Mouse (Mus musculus) A20 (cell line): ENCODE results near the gene Zfp512b.

Experiments used
- DNase-seq: peaks from one replicate; pipeline ENCODE4 v3.0.0-alpha.2; 2011; ENCODE audit warnings: low read depth, low spot score

The Zfp512b gene

DNA sequence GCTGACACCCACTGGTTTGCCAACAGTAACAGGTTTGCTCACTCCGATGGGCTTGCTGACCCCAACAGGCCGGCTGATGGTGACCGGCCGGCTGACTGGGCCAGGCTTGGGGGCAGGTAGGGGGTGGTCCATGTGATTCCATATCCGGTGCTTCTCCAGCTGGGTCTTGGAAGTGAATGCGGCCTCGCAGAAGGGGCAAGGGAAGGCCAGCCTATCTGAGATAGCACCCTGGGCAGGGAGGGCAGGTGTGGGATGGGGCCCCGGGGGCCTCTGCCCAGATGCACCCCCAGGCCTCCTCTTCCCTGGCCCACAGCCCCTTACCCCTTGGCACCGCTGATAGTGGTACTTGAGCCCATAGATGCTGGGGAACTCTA is 2.9 kb downstream of the Zfp512b start:
- no peak for DNase-seq

DNA sequence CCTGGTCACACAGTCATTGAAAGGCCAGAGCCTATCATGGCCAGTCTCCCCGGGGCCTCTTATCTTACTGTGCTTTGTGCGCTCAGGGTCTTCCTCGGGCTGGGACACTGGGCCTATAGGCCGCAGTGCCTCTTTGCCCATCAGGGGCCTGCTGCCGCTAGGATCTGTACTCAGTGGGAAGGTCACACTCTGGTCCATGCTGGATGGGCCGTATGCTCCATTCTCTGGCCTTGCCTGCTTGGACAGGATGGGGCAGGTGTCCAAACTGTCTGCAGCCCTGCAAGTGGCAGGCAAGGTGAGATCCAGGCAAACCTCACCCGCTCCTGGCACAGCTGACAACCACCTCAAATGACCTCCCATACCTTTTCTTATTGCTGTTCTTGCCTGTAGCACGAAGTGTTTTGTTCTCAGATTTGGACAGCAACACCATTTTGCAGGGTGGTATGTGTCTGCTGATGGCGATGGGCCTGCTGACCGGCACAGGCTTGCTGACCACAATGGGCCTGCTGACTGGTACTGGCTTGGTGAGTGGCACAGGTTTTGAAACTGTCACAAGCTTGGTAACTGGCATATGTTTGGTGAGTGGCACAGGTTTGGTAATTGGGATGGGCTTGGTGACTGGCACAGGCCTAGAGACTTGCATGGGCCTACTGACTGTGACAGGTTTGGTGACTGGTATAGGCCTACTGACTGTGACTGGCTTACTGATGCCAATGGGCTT is 3.4 kb downstream of the Zfp512b start:
- no peak for DNase-seq

DNA sequence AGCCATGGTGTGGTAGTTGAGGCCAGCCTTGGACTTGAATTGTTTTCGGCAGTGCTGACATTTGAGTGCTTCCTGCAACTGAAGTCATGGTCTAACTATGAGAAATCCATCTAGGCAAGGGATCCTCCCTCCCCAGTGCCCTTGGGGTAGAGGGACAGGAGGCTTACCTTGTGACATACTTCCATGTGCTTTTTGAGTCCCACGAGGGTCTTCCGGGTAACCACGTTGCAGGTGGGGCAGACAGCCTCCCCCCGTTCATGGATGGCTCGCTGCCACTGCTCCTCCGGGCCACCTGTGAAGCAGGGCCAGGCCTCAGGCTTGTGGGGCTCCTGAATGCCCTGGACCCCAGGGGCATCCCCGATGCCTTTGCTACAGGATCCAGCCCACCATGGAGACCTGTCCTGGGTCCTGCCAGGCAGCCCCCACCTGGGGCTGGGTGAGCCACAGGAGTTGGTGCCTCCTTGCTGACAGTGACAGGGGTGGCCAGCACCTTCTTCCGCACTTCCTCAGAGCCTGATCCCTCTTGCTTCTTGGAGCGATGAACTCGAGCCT is 4.3 kb downstream of the Zfp512b start:
- DNase-seq = no peak

DNA sequence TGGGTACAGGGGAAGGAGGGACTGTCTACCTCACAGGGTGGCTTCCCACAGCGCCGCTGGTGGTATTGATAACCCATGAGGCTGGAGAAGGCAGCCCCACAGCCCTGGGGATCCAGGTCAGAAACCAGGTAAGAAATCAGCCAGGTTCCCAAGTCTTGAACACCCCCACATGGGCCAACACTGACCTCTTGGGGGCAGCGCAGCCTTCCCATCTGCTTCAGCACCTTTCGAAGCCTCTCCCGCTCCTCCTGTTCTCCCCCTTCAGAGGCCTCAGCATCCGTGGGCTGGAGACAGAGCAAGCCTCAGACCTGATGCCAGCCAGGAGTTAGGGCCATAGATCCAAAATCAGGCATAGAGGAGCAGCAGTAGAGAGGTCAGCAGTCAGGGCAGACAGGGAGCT is 4.8 kb downstream of the Zfp512b start:
- no peak for DNase-seq

DNA sequence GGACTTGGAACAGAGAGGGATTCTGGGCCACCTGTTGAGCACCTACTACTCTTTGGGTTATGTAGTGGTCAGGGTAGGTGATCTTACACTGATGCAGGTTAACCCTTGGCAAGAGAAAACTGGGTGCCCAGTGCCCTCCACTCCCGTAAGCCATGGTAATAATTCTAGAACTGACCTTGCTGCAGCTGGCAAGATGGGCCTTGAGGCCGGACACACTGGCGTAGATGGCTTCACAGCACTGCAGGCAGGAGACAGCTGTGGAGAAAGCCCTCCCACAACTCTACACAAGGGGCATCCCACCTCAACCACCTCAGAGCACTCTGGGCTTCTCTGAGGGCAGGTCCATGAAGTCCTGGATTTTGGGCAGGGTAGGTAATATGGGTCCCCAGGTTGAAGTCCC is 6.5 kb downstream of the Zfp512b start:
- no peak for DNase-seq

DNA sequence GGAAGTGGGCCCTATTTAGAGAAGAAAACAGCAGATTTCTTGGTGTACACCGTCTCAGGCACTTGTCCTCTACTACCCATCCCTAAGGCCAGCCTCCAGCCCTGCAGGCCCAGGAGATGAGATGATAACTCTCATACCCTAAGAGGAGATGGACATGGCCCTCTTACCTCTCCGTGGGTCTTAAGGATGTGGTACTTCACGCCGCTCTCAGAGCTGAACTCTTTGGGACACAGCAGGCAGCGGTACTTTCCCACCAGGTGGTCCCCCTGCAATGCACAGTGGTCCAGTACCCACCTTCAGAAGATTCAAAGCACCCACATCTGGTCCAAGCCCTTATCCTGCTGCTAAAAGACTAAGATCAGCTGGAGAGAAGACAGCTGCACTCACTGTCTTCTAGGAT is 7.1 kb downstream of the Zfp512b start:
- no peak for DNase-seq

DNA sequence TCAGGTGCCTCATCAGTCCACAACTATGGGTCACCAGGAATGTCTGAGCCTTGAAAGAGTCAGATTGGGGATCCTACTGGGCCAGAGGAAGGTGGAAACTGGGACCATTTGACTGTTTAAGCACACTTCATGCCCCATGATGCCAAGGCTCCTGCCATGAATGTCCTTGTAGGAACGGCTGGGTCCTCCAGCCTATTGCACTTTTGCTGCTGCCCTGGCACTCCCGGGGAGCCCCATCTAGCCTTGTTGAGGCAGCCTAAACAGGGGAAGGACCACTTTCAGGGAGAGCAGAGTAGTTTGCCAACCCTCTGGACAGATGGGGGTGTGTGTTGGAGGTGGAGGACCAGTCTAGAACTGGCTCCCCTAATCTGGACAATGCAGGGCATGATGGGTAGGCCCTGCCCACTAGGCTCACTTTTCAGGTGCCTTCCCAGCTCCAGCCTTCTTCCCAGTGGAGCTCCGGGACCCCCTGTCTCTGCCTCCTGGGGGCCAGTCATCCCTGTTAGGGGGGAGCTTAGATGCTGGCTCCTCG is 8.1 kb downstream of the Zfp512b start, which contains the start of gene Uckl1:
Gene Uckl1, minus strand, starts transcription at position 482 of the 532 bp plus-strand sequence.
- DNase-seq = no peak

DNA sequence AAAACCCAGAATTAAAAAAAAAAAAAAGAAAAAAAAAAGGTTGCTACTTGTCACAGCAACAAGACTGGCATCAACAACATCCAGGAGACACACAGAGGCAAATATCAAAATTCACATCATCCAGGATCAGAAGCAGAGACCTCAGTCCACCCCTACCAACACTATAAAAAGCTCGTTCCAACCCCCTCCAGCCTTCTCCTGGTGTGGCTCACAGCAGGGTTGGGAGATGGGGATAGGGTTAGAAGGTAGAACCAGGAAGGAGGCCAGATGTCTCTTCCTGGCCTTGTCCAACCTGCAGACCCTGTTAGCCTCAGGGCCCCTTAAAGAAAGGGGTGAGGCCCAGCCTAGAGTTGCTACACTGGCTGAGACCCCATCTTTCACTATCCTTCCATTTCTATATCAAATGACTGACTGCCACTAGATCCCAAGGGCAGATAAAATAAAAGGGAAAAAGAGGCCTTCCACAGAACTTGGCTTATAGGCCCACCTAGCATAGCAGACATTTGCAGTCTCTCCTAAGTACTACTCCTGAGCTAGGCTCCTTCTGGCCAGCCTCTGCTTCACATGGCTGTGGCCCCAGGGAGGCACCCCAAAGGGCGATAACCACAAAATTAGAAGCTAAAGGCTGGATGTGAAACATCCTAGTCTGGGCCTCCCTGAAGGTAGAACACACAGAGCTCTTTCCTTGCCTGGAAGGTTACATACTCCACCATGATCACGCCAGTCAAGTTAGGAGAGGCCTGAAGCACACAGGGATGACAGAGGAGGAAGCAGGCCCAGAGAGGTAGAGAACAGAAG is 8.9 kb downstream of the Zfp512b start:
- no peak for DNase-seq

DNA sequence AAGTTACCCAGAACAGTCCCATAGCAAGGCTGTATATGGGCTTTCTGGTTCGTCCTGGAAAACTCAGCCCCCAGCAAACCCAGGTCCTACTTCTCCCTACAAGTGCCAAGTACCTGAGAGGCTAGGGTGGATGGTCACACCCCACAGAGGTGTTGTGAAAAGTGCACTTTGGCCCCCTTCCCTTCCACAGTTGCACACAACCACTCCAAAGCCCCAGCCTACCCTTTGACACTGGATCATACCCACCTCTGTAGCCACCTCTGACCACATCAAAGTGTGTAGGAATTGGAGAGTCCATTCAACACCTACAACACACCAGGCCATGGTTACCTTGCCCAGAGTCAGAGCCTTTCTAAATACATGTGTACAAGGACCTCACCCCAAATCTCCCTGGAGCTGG is 9.7 kb downstream of the Zfp512b start:
- DNase-seq = no peak

DNA sequence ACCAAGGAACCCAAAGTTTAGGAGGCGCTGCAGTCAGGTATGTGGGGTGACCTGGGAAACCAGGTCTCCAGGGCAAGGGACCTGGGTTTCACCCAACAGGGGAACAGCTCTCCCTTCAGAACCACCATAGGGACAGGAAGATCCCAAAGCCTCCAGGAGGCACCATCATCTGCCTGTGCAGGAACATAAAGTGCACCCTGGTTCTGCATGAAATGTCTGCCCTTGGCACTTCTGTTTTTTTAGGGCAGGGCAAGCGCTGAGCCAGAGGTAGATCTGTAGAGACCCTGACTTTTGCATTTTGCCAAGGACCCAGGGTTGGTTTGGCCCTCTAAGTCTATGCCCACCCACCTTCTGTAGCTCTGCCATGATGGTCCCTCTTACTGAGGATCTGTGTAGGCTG is 10.2 kb downstream of the Zfp512b start:
- DNase-seq = no peak

DNA sequence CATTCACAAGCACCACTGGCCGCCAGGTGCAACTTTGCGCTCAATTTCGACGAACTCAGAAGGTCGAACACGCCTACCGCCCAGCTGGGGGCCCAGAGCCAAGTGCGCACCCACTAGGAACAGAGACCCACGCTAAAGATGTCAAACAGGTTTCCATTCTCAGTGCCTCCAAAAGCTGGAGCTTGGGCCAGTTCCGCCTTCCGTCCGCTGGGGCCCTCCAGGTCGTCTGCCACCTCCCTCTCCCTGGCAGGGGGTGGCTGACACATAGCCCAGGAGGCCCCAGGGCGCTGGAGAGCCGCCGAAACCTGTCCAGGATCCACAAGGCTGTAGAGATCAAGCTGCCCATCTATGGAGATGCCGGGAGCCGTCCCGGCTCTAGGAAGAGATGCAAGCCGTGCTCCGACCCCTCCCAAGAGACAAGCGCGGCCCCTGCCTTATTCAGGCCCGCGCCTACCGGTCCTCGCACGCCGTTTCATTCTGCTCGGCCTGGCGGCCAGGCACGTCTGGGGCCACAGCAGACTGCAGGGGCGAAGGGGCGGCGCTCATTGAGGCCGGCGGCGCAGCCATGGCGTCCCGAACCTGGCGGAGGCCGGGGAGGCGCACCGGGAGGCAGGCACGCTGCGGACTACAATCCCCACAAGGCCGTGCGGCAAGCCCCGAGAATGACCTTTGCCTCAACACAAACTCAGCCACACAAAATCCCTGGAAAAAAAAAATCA is 11.0 kb downstream of the Zfp512b start:
- peak; percentile 84 for DNase-seq

DNA sequence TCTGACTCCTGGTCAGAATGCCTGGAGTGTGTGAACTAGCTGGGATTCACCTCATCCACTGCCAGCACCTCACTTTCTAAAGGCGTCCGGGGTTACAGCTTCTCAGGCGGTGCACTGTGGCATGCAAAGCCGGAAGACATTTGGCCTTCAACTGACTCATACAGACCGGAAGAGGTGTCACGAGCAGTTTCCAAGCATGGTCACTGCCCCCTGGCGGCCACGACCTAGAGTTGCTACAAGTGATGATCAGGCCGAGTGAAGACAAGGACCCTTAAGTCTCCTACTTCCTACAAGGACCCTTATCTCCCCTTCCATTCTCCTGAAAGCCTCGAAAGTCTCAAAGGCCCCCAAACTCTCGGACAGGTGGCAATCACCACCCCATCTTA is 11.6 kb downstream of the Zfp512b start:
- DNase-seq = peak; percentile 95

DNA sequence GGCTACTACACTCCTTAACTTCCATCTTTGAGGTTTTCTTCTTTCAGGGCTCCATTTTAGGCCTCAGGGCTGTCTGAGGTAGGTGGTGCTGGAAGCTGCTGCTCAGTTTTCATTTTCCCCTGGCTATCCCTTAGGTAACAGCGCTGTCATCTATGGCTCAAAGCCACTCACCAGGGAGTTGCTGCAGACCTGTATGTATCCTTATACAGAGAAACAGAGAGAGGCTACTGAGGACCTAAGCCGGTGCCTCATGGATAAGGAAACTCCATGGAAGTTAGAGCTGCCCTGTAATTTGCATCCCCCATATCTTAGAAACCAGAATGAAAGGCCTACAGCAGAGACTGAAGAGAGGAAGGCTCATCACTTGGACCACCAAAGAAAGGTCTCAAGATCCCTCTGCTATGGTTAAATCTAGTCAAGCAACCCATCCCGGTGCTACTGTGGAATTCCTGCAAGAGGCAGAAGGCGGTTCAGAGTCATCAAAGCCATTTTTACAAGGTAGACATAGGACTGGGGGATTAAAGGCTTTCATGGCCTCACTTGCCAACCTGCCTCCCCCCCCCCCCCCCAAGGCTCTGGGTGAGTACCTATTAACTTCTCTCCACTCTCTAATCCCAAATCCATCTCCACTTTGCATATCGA is 12.4 kb downstream of the Zfp512b start:
- no peak for DNase-seq

DNA sequence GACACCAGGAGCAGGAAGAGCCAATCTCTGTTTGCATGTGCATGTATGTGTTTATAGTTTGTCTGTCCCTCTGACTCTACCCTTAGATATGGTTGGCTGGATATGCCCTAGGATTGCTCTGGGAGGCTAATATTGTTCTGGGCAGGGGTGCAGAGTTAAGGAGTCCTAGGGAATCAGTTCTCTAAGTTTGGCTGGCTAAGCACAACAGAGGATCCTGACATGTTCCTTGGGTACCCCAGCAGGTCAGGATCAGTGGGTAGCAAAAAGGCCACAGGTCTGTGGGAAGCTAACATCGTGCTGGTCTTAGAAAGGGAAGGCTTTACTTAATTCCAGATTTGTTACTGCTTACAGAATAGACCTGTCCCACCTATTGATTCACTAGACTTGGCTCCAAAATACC is 12.9 kb downstream of the Zfp512b start:
- DNase-seq = no peak

DNA sequence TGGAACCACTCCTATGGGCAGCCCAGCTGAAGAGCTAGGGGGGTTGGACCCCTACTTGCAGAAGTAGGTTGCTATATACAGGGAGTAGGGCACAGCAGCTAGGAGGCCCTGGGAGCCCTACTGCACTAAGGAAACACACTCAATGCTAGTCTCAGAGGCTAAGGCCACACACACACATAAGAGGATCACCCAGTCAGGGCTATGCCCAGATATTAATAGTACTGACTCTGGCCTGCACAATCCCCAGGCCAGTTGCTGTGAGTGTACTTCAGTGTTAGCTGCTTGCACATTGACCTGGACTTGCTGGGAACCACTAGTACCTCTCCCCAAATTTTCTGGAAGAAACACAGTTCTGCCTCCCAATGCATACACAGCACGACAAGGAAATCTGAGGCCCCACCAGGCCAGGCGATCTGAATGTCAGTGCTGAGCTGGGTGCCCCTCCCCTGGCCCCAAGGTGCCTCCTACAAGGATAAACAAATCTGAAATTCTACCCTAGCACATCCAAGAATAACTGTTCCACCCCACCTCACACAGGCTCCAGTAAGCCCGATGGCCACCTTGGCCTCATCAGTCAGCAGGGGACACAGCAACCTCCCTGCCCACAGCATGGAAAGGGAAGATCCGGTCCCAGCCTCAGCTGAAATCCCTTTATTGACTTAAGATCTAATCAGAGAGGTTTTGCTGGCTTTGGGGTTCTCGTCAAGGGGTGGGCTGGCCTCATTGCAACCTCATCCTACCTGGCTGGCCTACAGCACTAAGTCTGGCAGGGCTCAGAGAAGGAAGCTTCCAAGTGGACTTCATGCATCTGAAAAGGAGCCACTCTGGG is 13.6 kb downstream of the Zfp512b start:
- DNase-seq = no peak

DNA sequence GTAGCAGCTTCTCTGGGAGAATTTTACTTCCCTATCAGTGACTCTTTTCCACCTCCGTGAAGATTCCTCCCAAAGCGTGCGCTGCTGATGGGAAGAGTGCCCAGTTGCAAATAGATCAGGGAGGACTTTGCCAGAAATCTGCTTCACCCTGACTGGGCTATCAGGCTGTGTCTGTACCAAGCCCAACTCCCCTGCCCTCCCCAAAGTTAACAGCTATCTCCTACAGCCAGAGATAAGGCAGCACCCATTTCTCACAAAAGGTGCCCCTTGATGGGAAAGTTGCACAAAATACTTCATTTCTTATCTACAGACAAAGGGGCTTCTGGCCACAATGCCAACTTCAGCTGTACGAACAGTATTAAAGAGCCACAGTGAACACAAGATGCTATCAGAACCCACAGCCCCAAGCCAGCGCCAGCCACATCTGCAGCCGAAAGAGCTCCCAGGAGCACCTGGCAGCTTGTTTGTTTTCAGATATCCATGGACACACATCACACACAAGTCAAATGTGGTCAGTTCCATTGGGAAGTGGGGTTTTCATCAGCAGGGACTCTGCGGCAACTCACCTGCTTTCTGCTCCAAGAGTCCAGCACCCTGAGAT is 14.5 kb downstream of the Zfp512b start:
- no peak for DNase-seq

DNA sequence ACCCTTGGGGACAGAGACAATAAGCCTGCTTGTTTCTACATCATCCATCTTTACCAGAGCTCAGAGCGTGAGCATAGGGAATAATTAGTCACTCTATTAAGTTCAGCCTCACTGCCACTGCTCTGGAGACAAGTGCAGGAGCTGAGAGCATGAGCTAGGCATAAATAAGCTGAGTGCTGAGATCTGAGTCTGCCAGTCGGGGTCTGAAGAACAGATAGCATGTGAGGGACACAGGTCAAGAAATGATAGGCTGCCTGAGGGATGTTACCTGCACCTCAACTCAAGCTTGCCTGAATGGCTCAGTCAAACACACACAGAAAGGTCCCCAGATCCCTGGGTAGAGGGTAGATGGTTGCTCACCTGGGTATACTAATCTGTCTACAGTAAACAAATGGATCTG is 15.5 kb downstream of the Zfp512b start:
- no peak for DNase-seq

DNA sequence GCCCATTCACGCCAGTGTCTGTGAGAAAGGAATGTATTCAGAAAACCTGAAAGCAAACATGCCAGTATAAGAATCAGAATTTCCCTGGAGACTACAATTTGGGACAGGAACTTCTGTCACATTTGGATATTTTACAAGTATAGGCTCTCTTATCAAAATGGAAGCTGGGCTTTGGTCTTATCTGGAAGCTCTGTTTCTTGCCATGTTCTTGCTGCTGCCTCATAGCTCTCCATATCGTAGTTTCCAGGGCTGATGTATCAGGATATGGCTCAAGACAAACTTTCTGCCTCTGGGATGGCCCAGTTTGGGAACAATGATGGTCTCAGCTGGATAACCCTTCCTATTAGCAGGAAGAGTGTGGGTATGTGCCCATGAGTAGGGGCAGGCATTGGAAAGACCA is 16.0 kb downstream of the Zfp512b start:
- DNase-seq = no peak

DNA sequence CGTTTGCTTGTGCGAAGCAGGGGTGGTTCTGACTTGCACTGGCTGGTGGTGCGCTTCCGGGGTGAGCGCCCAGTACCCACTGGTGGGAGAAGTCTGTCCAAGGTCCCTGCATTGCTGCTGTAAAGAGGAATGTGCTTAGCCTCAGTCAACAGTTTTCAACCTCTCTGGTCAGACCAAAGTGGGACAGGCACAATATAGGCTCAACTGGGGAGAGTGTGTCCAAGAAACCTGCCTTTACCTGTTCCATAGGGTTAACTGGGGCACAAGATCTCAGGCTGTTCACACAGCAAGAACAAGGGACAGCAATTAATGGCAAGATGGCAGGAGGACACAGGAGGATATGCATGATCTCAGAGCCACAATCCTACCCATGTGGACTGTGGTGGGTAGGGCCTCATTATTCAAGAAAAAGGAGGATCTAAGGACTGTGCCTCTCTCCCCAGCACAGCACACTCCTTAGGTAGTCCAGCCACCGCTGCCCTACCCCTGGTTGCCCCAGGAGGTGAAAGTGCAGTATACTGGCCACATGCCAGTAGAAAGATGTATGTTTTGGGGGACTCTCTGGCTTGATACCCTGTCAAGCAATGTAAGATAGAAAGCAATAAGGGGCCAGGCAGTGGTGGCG is 17.6 kb downstream of the Zfp512b start:
- no peak for DNase-seq

DNA sequence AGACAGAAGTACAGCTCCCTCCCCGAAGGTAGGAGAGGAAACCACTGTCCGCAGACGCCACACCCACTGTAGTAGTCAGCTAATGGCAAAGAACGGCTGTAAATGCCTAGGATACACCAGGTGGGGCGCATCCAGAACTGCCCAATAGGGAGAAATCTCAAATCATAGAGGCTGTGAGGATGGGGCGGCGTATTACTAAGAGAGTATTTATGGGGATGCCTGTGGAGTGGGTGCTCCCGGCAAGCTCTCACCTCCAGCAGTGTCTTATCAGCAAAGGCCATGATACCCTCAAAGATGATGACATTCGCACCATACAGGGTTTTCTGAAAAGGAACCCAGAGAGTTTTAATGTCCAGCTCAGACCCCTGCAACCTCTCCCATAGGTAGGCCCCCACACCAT is 18.6 kb downstream of the Zfp512b start:
- DNase-seq = no peak
